In the genomic region with DNA sequence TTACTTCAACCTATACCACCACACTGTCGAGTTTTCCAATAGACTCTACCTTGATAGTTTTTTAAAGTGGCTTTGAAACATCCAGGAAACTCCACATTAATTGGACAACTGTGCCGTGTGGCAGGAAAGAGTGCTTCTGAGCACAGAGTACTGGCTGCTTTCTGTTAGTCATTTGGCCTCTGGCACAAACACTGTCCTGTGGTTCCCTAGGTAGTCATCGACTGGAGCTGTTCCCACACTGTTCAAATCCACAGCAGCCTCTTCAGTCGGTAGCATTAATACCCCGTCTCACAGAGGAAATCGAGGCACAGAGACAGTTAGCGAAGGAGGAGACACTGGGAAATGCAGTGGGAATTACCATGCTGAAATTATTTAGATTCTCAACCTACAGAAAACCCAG, we compare ENCODE assay signal across 27 mouse cellular contexts. TPM values are rescaled to one million over a fixed set of nuclear protein-coding genes. Genes with fewer than 3 reads are reported as not detected.
A peak's percentile ranks its signal among the peaks of the same experiment; 100 is the strongest.
DNase-seq lines count a peak whose midpoint lies in the region; ATAC-seq and TF ChIP-seq lines count a peak whose summit lies in the region.
"Had no signal": no experiment of that assay in that cellular context is flagged by ENCODE, and none has a peak within 500 bp of the region (broad histone marks: within the 10 kb centered on the region; RNA-seq: fewer than 3 reads in every experiment).

No protein-coding gene starts in this region.

- no peak for TF ChIP-seq CTCF in layer of hippocampus, adult 2 months (conservative IDR thresholded peaks at IDR 0.05)
- TF ChIP-seq CTCF in ES-Bruce4 (IDR thresholded peaks at IDR 0.05; ENCODE audit: low read depth, low read length), result no peak
- TF ChIP-seq CTCF in thymus, adult 2 months (IDR thresholded peaks at IDR 0.05; ENCODE audit: borderline replicate concordance, control insufficient read depth, extremely low read depth, insufficient read depth, low read length, poor library complexity), result no peak

- H3K4me1 ChIP-seq in ES-Bruce4 (ENCODE audit: control insufficient read depth, insufficient read depth, low read length), result peaks cover 2% of the 10 kb centered on the region
- no peaks in the 10 kb centered on the region for H3K4me1 ChIP-seq in midbrain, embryonic 15.5 days
- no peaks in the 10 kb centered on the region for H3K4me1 ChIP-seq in thymus, adult 2 months (replicated peaks; ENCODE audit: control insufficient read depth, insufficient read depth, low read length)
- H3K4me1 ChIP-seq: embryonic facial prominence, embryonic 10.5 days; embryonic facial prominence, embryonic 13.5 days; forebrain, embryonic 12.5 days; forebrain, embryonic 15.5 days; hindbrain, embryonic 12.5 days; hindbrain, embryonic 15.5 days; intestine, embryonic 15.5 days had no signal

- H3K9ac ChIP-seq in ES-Bruce4 (ENCODE audit: low read depth, poor library complexity, severe bottlenecking), result no peak overlapping the region
- H3K9ac ChIP-seq in midbrain, embryonic 15.5 days, result no peak overlapping the region
- H3K9ac ChIP-seq: embryonic facial prominence, embryonic 13.5 days; forebrain, embryonic 12.5 days; forebrain, embryonic 15.5 days; hindbrain, embryonic 12.5 days; hindbrain, embryonic 15.5 days; intestine, embryonic 15.5 days had no signal

- ATAC-seq in midbrain, embryonic 15.5 days (replicated peaks), result no peak
- ATAC-seq: activated CD4-positive, CD25-positive, alpha-beta regulatory T cell, adult 4 months; forebrain, embryonic 15.5 days; intestine, embryonic 15.5 days had no signal

- TF ChIP-seq POLR2A in ES-Bruce4 (IDR thresholded peaks at IDR 0.05; ENCODE audit: insufficient read depth, low read length), result no peak
- no peak for TF ChIP-seq POLR2A in myocyte (IDR thresholded peaks at IDR 0.05; ENCODE audit: insufficient read length, low read depth)
- TF ChIP-seq POLR2A in thymus, adult 2 months (IDR thresholded peaks at IDR 0.05; ENCODE audit: control insufficient read depth, extremely low read depth, insufficient read depth, low read length, poor library complexity), result no peak

- H3K27ac ChIP-seq in layer of hippocampus, adult 2 months, result peak overlapping the region; percentile 83
- H3K27ac ChIP-seq in ES-Bruce4 (ENCODE audit: insufficient read depth, low read length), result peak overlapping the region; percentile 12; the same call in 1 of the 2 replicates
- no peak overlapping the region for H3K27ac ChIP-seq in midbrain, embryonic 15.5 days
- H3K27ac ChIP-seq in thymus, adult 2 months (ENCODE audit: control insufficient read depth, insufficient read depth, low read length), result no peak overlapping the region
- H3K27ac ChIP-seq: embryonic facial prominence, embryonic 10.5 days; embryonic facial prominence, embryonic 13.5 days; forebrain, embryonic 12.5 days; forebrain, embryonic 15.5 days; heart, adult 2 months; hindbrain, embryonic 12.5 days; hindbrain, embryonic 15.5 days; intestine, embryonic 15.5 days had no signal

- no peak for DNase-seq in layer of hippocampus, adult 2 months (ENCODE audit: low spot score in 2 of 2)
- DNase-seq in layer of hippocampus, adult 9-11 months, result no peak
- peak; percentile 11 for DNase-seq in Muller cell, postnatal 12 days (ENCODE audit: inconsistent ontology term)
- DNase-seq in thymus, adult 2 months, result no peak
- DNase-seq: adrenal gland, postnatal 10 days; adrenal gland, postnatal 36 days; cerebellum, adult 11-12 months; cerebellum, adult 8-10 months; cerebellum, postnatal 10 days; cerebellum, postnatal 36 days; embryo, embryonic 11 days; gastrocnemius, postnatal 25 days; heart, adult 2 months had no signal

- H3K4me3 ChIP-seq in layer of hippocampus, adult 2 months, result no peak overlapping the region
- H3K4me3 ChIP-seq in ES-Bruce4 (ENCODE audit: low read depth, low read length) (no peak overlapping the region), myocyte (no peak overlapping the region)
- no peak overlapping the region for H3K4me3 ChIP-seq in midbrain, embryonic 15.5 days
- H3K4me3 ChIP-seq in thymus, adult 2 months (ENCODE audit: control insufficient read depth, insufficient read depth, low read length), result no peak overlapping the region
- H3K4me3 ChIP-seq: embryonic facial prominence, embryonic 10.5 days; embryonic facial prominence, embryonic 13.5 days; erythroblast, embryonic 14.5 days; forebrain, embryonic 12.5 days; forebrain, embryonic 15.5 days; heart, adult 2 months; hindbrain, embryonic 12.5 days; hindbrain, embryonic 15.5 days; intestine, embryonic 15.5 days had no signal

- no peak overlapping the region for H3ac ChIP-seq in myocyte (ENCODE audit: control insufficient read depth, insufficient read length)

- H3K79me2 ChIP-seq in myocyte (ENCODE audit: control insufficient read depth, insufficient read depth), result peaks cover under 1% of the 10 kb centered on the region

- WGBS in midbrain, embryonic 15.5 days, result 89% methylated on average over 7 of the region's 7 CpGs
- 90% methylated on average over 7 of the region's 7 CpGs for WGBS in thymus, adult 2 months

- H3K4me2 ChIP-seq in myocyte (ENCODE audit: low read depth), result no peak overlapping the region
- H3K4me2 ChIP-seq in midbrain, embryonic 15.5 days, result no peak overlapping the region
- H3K4me2 ChIP-seq: embryonic facial prominence, embryonic 13.5 days; forebrain, embryonic 12.5 days; forebrain, embryonic 15.5 days; heart, embryonic 11.5 days; hindbrain, embryonic 12.5 days; hindbrain, embryonic 15.5 days; intestine, embryonic 15.5 days had no signal

- TF ChIP-seq EP300 in ES-Bruce4 (IDR thresholded peaks at IDR 0.05; ENCODE audit: insufficient read depth, low read depth, low read length), result no peak

- H3K27me3 ChIP-seq in ES-Bruce4 (ENCODE audit: control insufficient read depth, insufficient read depth, low read length, poor library complexity, severe bottlenecking) (no peaks in the 10 kb centered on the region), myocyte (ENCODE audit: control insufficient read depth, insufficient read depth, insufficient read length) (no peaks in the 10 kb centered on the region)
- no peaks in the 10 kb centered on the region for H3K27me3 ChIP-seq in midbrain, embryonic 15.5 days (replicated peaks)
- H3K27me3 ChIP-seq in thymus, adult 2 months (ENCODE audit: control insufficient read depth, insufficient read depth, low read length), result no peaks in the 10 kb centered on the region
- H3K27me3 ChIP-seq: embryonic facial prominence, embryonic 13.5 days; forebrain, embryonic 12.5 days; forebrain, embryonic 15.5 days; hindbrain, embryonic 12.5 days; hindbrain, embryonic 15.5 days; intestine, embryonic 15.5 days had no signal

- no peaks in the 10 kb centered on the region for H3K9me3 ChIP-seq in ES-Bruce4 (replicated peaks; ENCODE audit: control insufficient read depth, insufficient read depth, low read length, poor library complexity, severe bottlenecking)
- H3K9me3 ChIP-seq in midbrain, embryonic 15.5 days, result no peaks in the 10 kb centered on the region
- H3K9me3 ChIP-seq: embryonic facial prominence, embryonic 10.5 days; embryonic facial prominence, embryonic 13.5 days; forebrain, embryonic 12.5 days; forebrain, embryonic 15.5 days; G1E; hindbrain, embryonic 15.5 days; intestine, embryonic 15.5 days had no signal

- H3K36me3 ChIP-seq in ES-Bruce4 (ENCODE audit: control insufficient read depth, insufficient read depth, low read length, poor library complexity, severe bottlenecking), result peaks cover 69% of the 10 kb centered on the region
- H3K36me3 ChIP-seq in myocyte (ENCODE audit: control insufficient read depth, insufficient read depth), result peaks cover 89% of the 10 kb centered on the region
- H3K36me3 ChIP-seq in midbrain, embryonic 15.5 days (replicated peaks), result peaks cover 9% of the 10 kb centered on the region; the same call in 1 of the 2 replicates
- H3K36me3 ChIP-seq in thymus, adult 2 months (ENCODE audit: control insufficient read depth, insufficient read depth, low read length), result peaks cover 98% of the 10 kb centered on the region

TF ChIP-seq in myocyte, 11 proteins besides CTCF, POLR2A, EP300 and RAD21:
- TF ChIP-seq POLR2AphosphoS2 (IDR thresholded peaks at IDR 0.05; ENCODE audit: insufficient read length, low read depth) (peak; percentile 26), CEBPB (IDR thresholded peaks at IDR 0.05; ENCODE audit: insufficient read depth, poor library complexity, severe bottlenecking) (no peak), SRF (IDR thresholded peaks at IDR 0.05; ENCODE audit: control insufficient read depth, insufficient read length, low read depth) (no peak), TCF12 (IDR thresholded peaks at IDR 0.05; ENCODE audit: insufficient read depth, poor library complexity, severe bottlenecking) (no peak), MYOD1 (IDR thresholded peaks at IDR 0.05; ENCODE audit: control insufficient read depth in 1 of 3, insufficient read length in 2 of 3, low read depth in 2 of 3) (no peak), MYOG (IDR thresholded peaks at IDR 0.05; ENCODE audit: control insufficient read depth in 1 of 3, insufficient read depth in 1 of 3, insufficient read length in 2 of 3, low read depth in 2 of 3) (no peak), REST (IDR thresholded peaks at IDR 0.05; ENCODE audit: insufficient read depth, insufficient read length) (no peak), USF1 (IDR thresholded peaks at IDR 0.05; ENCODE audit: low read depth) (no peak), MAX (IDR thresholded peaks at IDR 0.05; ENCODE audit: low read depth) (no peak)

RNA-seq across cellular contexts. Expression of gene Klf3, which starts 22.3 kb away (rescaled TPM):
- 10 to 100 TPM; 55.0 to 55.2 TPM for total RNA-seq in layer of hippocampus, adult 2 months (2021)
- polyA plus RNA-seq in ES-Bruce4 (2011; ENCODE audit: insufficient read depth, insufficient read length, low read depth, missing spikeins) (108 and 112 TPM in 2 replicates), myocyte (2012; fragmentation: generic; extraction: Trizol) (27.4 TPM)
- polyA plus RNA-seq in midbrain, embryonic 15.5 days (2015; fragmentation: Nextera tagmentation; extraction: Ambion mirVana), result 24.6 and 27.7 TPM in 2 replicates
- 175 and 197 TPM in 2 replicates for polyA plus RNA-seq in thymus, adult 2 months (2012; rRNA removed)

Comparison
In these comparisons a context has a peak if more than half of its experiments do, and no peak if none do; other contexts are left out.
1. H3K27ac ChIP-seq: peak in layer of hippocampus, adult 2 months (single experiment) and ES-Bruce4 (single experiment); none in midbrain, embryonic 15.5 days (single experiment) and thymus, adult 2 months (single experiment).